Mouse (Mus musculus) embryo, embryonic 10.5 days (tissue): ENCODE data around the gene Fam172a.
A peak's percentile ranks its signal among the peaks of the same experiment; 100 is the strongest.

Experiments
- DNase-seq: peaks from one replicate; pipeline ENCODE4 v3.0.0-alpha.2; 2015; ENCODE audit warnings: low spot score

Fam172a gene

DNA sequence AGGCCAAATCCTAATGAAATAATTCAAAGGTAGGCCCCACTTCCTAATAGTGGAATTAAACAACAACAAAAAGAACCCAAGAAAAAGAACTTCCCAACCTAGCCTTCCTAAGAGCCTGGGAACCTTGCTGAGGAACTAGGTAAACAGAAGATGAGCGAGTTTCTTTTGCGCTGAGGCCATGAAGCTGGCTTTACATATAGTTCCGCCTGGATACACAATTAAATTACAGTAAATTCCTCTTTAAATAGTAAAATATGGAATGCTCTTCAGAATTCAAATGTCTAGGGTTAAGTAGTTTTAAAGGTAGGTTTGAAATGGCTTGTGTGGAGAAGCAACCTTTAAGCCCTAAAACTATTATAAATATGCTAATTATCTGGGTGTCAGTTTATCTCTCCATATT is 478.4 kb downstream of the Fam172a start:
- DNase-seq, result no peak

GRCm38 (mm10) chr13:78181071-78181929 is 479.5 kb downstream of the Fam172a start:
- peak; percentile 78 for DNase-seq

DNA sequence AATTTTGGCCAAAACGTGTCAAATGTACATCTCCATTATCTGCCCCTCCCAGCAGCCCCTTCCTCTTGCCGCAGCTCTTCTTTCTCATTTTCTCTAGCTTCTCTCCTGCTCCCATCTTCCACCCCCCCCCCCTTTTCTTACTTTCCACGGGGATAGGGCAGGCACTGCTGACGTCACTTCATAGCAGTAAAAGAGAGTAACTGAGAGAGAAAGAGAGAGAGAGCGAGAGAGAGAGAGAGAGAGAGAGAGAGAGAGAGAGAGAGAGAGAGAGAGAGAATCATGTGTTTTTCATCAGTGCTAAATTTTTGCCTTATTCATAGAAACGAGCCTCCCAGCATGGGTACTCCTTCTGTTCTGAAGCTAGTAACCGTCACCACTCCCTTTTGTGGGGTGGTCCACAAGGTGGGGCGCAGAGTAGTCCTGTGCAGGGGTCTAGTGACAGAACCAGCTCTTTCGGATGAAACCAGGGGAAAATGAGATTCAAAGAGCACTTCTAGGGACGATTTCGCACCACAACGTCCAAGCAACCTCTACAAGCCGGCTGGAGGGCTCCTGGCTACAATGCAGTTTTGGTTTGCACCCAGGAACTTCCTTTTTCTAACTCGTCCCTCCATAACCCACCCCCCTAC is 480.2 kb downstream of the Fam172a start:
- DNase-seq, result no peak

DNA sequence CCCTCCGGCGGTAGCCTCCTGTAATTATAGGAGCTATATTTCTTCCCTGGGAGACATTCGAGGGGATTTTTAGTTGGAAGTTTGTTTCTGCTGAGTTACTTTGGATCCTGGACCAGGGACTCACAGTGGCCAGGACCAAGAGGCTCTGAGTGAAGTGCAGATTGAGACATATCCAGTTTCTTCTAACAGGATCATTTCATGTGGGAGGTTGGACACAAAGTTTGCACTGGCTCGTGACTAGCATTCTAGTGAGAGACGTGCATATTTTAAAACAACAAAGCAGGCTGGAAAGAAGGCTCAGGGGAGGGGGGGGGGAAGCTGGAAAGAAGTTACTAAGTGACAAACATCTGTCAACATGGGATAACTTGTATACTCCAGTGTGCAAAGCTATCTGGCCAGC is 481.2 kb downstream of the Fam172a start:
- peak; percentile 55 for DNase-seq

- peak; percentile 76 for DNase-seq
Observed at GRCm38 (mm10) chr13:78183986-78184385, 482.2 kb downstream of the Fam172a start.

DNA sequence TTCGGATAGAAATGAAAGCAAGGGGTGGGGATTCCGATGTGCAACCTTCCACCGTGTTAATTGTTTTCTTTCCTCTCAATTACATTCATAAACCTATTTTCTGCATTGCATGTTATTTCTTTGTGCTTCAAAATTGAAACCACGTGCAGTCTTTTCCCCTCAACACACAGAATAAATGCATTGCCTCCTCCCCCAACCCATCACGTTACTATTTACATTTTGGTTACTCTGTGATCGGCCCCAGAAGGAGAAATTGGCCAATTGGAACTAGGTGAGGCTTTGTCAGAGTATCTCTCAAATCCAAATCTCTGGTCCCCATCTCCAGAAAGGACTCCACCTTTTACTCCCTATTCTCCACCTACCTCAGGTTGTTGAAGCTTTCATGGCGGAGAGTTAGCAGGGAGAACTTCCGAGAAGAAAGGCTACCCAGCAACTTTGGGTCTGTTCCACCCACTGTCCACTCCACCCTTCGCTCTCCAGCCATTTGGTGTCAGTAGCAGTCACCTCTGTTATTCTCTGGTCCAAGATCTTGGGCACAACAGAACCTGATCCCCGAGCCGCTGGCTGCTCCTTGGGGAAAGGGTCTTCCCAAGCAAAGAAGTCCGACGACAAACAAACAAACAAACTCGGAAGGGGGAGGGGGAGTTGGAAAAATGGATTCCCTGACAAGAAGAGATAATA is 483.1 kb downstream of the Fam172a start:
- DNase-seq, result no peak

GRCm38 (mm10) chr13:78186340-78186946 is 484.6 kb downstream of the Fam172a start:
- DNase-seq, result peak; percentile 64

DNA sequence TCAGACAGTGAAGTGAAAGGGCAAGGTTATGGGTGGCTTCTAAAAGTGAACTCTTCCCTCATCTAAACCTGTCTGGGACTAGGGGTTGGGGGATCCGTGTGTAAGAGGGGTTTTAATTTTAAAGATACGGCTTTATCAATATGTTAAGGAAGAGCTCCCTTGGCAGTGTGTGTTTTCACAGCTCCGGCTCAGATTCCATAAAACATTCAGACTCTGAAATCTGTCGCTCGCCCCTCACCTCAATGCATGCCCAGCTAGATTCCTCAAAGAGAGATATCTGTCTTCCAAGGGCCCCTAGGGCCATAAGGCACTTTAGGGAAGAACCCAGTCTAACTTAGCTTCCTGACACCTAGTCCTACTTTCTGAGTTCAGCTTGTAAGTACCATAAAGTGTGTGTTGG is 486.0 kb downstream of the Fam172a start:
- DNase-seq, result no peak

DNA sequence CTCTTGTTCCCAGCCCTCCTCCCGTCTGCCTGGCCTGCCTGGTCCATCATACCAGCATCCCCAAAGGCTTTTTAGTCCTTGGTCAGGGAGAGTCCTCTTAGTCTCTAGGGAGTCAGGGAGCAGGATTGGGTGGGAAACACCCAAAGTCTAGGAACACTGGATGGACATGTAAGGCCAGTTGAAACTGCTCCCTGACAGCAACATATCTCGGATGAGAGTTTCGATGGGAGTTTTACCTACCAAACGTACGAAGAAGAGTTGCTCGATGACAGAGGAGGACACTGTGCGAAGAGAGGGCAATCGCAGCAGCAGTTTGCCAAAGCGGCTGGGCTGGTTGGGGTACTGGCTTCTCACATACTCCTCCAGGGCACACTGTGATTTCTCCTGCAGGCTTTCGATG is 487.8 kb downstream of the Fam172a start:
- peak; percentile 36 for DNase-seq

DNA sequence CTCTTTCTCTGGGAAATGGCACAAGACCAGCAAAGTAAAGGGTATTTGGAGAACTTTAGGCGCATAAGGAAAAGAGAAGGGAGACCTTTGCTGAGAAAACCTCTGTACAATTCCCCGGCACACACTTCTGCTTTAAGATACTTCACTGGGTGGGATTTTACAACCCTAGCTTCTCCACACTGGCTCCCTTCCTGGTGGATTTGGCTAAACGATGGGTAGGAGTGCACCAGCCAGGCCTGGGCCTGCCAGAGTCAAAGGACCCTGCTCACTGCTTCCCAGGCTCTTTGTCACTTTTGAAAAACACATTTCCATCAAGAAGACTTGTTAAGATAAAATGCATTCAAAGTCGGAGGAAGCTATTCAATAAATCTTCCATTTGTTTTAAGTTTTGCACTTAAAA is 491.4 kb downstream of the Fam172a start:
- no peak for DNase-seq

GRCm38 (mm10) chr13:78194135-78194849 is 492.5 kb downstream of the Fam172a start:
- DNase-seq, result no peak

DNA sequence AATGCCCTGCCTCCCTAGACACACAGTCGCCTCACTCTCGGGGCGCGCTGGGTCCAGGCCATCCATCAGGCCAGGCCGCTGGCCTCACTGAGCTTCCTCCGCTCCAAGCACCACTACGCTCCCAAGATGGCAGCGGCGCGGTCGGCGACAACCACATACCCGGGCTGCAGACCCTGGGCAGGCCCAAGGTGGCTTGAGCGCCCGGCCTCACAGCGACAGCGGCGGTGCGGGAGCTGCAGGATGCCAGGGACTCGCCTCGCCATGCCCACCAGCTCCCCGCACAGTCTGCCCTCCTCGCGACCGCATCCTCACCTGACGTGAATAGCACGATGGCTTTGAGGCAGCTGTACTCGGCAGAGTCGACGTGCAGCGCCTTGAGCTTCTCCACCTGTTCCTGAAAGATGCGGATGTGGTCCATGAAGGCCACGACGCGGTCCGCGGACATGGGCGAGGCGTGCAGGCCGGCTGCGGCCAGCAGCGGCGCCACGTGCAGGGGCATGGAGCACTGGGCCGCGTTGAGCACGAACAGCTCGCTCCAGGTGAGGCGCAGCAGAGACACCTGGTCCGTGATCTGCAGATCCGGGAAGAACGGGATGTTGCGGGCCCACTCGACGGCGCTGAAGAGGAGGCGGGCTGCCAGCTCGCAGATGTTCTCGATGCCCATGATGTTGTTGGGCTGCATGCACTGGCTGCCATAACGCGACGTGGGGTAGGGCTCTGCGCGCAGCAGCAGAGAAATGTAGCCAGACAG is 493.2 kb downstream of the Fam172a start:
- no peak for DNase-seq

DNA sequence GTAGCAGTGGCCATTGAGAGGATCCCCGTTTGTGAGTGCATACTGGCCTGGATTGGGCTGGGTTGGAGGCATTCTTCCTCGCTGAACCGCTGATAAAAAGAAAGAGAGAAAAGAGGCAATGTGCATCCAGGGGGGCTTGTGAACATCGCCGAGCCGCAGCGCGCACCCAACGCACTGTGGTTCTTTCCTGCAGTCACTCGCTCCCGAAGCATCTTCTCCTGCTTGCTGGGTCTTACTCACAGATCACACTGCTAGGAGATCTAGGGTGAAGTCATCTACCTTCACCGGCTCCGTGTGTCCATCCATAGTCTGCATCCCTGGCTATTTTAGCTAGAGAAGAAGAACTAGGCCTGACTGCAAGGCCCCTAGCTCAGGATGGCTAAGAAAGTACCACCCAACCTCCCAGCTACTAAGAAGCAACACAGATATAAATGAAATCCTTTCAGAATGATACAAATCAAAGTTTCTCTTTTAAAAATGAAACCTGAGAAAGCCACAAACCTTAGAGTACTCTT is 493.8 kb downstream of the Fam172a start:
- peak; percentile 56 for DNase-seq

- peak; percentile 58 for DNase-seq
Observed at GRCm38 (mm10) chr13:78196236-78196796, 494.5 kb downstream of the Fam172a start.

GRCm38 (mm10) chr13:78197286-78197818 is 495.5 kb downstream of the Fam172a start:
- DNase-seq, result peak; percentile 80

DNA sequence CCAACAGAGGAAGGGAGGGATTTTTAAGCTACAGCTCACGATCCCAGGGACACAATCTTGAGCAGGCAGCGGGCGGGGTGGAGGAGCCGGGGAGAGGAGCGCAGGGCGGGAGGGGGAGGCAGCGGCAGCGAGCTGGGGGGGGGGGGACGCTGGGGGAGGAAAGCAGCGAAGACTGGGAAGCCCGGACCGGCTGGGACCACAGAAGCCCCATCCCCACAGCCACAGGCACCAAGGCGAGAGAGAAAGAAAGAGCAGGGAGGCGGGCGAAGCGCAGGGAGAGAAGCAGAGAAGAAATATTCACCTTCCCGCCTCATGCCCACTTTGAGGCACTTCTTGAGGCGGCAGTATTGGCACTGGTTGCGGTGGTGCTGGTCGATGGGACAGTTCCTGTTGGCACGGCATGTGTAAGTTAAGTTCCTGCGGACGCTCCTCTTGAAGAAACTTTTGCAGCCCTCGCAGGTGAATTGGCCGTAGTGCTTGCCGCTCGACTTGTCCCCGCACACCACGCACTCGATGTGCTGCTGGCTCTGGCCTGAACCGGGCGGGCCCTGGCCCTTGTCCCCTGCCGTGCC is 496.1 kb downstream of the Fam172a start:
- DNase-seq, result peak; percentile 63

DNA sequence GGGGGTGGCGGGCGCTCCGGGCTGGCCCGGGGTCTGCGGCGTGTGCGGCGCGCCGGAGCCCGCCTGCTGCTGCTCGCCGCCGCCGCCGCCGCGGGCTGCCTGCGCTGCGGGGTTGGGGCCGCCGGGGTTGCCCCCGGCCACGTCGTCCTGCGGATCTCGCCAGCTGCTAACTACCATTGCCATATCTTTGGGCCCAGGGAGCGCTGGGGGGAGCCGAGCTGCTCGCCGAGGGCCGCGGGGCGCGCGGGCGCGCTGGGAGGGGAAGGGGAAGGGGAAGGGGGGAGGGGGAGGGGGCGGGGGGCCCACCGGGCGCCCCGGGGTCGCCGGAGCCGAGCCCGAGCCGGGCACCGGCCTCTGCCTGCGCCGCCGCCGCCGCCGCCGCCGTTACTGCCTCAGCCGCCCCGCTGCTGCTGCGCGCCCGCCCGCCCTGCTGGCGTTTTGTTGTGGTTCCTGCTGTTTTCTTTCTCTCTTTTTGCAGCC is 496.6 kb downstream of the Fam172a start:
- DNase-seq, result peak; percentile 51

DNA sequence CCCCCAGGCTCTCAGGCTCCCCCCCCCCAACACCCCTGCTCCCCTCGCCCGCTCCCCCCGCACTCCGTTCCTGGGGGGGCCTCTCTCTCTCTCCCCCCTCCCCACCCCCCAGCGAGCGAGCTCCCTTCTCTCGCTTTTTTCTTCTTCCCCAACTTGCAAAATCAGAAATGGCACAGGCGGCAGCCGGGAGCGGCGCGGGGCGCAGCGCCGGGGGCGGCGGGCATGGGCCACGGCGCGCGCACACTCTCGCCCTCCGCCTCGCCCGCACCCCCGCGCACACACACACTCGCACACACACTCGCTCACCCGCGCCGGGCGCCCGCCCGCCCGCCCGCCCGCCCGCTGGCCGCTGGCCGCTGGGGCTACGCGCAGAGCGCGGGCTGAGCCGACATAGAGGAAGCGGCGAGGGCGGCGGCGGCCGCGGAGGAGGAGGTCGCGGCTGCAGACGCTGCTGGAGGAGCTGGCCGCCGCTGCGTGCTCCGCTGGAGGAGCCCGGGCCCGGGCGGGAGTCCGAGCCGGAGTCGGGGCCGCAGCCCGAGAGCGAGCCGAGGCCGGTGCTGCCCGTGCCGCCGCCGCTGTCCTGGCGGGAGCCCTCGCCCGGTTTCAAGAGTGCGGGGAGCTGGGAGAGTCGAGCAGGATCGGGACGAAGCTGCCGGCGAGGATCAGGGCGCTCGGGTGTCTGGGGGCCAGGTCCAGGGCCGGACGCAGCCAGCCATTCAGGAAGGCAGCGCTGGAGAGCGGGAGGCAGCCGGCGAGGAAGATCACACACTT is 497.2 kb downstream of the Fam172a start:
- peak; percentile 58 for DNase-seq

- DNase-seq, result no peak
Observed at GRCm38 (mm10) chr13:78199642-78200160, 497.9 kb downstream of the Fam172a start, which contains the start of gene Nr2f1. Nr2f1 (minus strand) TSS chr13:78199757.
